Mouse (Mus musculus): Measurements from ENCODE around the gene Frmd4a.

GRCm38 (mm10) chr2:4156511-4156910 lies 139.0 kb downstream of the Frmd4a start:
- TF ChIP-seq CTCF (IDR thresholded peaks at IDR 0.05; ENCODE audit: extremely low read depth, insufficient read depth, insufficient read length, insufficient replicate concordance): no peak
- no peak for TF ChIP-seq POLR2A (IDR thresholded peaks at IDR 0.05; ENCODE audit: low read depth, low read length)

All from spleen, adult 2 months (tissue).